In the genomic region with DNA sequence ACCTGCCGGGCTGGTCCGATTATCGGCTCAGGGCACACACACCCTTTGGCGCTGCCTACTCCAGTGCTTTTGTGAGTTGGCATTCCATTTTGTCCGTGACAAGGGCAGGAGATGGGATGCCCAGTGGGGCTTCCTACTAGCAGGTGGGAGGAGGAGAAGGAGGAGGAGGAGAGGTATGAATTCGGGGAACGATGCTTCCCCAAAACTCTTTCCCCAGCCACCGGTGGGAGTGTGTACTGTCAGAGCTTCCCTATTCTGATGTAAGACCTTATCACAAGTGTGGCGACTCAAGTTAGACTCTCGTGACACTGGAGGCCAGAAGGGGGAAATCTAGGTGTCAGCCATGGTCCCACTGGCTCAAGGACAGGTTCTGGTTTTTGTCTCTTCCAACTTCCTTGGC, we compare ENCODE assay signal across 1 mouse cellular context.
TF ChIP-seq lines count a peak whose summit lies in the region.

No protein-coding gene starts in this region.

TF ChIP-seq in CH12.LX, 34 proteins besides CTCF, POLR2A, EP300 and RAD21 (continued from another document):
- no peak for TF ChIP-seq USF2 (conservative IDR thresholded peaks at IDR 0.05; ENCODE audit: low read depth, low read length)
